Mouse (Mus musculus) bone marrow macrophage, adult 2 months (primary cell): Measurements from ENCODE around the gene Dennd5b.

Experiments used
- CTCF ChIP-seq: IDR thresholded peaks from 2 replicates; pipeline ENCODE4 v1.5.1; 2012; ENCODE audit warnings: low read depth, mild to moderate bottlenecking, low read length, moderate library complexity
- POLR2A ChIP-seq: IDR thresholded peaks from 2 replicates; pipeline ENCODE4 v1.6.1; 2012; ENCODE audit warnings: mild to moderate bottlenecking, low read depth, low read length, borderline replicate concordance

- 0 out of 2 replicates have a peak, but pooled peaks have one; percentile 34 for TF ChIP-seq CTCF
- no peak for TF ChIP-seq POLR2A
These were observed 43.5 kb downstream of the Dennd5b start for GRCm38 (mm10) chr6:149057947-149058391.
